Mouse (Mus musculus) retina, postnatal 1 day (tissue): ENCODE data around the gene Prrg2.

ENCODE experiments used
- DNase-seq: peaks from one replicate; pipeline ENCODE4 v3.0.0-alpha.2; 2012

The Prrg2 gene

GRCm38 (mm10) chr7:45056329-45056971 is 6.0 kb downstream of the Prrg2 start:
- no peak for DNase-seq

DNA sequence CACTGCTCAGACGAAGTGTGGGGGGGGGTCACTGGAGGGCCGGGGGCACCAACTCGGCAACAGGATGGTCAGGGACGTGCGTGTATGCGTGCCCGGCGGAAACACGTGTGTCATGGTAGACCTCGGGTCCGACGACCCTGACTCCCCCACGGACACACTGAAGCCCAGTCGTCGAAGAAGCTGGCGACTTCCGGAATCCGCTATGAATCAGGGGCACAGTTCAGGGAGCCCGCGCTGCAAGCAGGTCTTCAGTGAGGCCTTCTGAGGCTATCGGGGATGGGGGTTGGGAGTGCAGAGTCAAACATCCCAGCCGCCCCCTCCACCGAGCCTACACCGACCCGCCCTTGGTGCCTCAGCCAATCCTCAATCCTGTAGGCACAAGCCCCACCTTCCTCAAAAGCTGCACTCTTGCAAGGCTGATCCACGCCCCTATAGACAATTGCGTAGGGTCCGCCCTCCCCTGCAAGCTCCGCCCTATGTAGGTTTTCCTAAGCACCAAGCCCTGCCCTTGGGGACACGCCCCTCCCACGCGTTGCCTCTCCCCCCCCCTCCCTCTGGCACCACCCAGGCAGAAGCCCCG is 8.5 kb downstream of the Prrg2 start:
- DNase-seq = peak; percentile 98

GRCm38 (mm10) chr7:45053117-45053930 is 9.2 kb downstream of the Prrg2 start:
- DNase-seq = peak; percentile 92

DNA sequence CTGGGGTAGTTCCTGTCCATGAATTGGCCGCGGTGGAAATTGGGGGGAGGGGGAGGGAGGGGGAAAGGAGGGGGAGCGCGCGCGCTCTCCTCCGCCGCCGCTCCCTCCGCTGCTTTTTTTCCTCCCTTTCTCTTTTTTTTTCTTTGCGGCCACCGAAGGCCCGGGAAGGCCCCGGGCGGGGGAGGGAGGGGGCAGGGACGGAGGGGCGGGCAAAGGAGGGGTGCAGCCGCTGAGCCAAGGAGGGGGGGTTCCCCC is 9.7 kb downstream of the Prrg2 start, which contains the start of gene Prr12:
Prr12 (minus strand) TSS at position 20 of the 255 bp plus-strand sequence.
- DNase-seq = no peak

DNA sequence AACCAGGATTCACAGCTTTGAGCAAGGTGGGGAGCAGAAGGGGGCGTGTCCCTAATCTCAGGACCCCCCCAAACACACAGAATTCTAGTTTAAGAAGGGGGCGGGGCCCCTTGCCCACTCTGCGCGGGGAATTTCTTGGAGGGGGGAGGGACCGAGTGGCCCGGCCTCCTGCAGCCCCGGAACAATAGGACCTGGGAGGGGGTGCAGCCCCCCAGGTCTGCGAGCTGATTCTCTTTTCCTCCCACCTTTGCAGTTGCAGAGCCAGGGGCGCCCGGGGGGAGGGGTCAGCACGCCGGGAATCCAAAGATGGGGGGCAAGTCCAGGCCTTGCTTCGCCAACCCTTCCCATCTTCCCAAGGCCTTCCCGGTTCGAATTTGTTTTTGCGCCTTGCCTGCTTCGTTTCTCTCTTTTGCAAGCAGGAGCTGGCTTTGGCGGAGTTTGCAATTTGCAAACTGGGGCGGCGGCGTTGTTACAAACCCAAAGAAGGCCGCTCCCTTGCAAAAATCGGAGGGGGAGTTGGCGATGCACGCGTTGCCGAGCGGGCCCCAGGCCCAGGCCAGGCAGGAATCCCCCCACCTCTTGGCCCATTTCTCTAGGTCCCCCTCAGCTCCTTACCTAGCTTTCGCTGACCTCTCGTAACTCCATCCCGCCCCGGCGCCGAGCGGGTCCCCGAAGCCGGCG is 10.2 kb downstream of the Prrg2 start:
- peak; percentile 32 for DNase-seq

- DNase-seq = no peak
These were observed 10.9 kb downstream of the Prrg2 start for GRCm38 (mm10) chr7:45051601-45051974.

- DNase-seq = peak; percentile 96
These were observed 11.4 kb downstream of the Prrg2 start for GRCm38 (mm10) chr7:45050945-45051600.

GRCm38 (mm10) chr7:45048923-45049657 is 13.4 kb downstream of the Prrg2 start:
- no peak for DNase-seq

- DNase-seq = no peak
These were observed 14.2 kb downstream of the Prrg2 start for GRCm38 (mm10) chr7:45048001-45048890.

DNA sequence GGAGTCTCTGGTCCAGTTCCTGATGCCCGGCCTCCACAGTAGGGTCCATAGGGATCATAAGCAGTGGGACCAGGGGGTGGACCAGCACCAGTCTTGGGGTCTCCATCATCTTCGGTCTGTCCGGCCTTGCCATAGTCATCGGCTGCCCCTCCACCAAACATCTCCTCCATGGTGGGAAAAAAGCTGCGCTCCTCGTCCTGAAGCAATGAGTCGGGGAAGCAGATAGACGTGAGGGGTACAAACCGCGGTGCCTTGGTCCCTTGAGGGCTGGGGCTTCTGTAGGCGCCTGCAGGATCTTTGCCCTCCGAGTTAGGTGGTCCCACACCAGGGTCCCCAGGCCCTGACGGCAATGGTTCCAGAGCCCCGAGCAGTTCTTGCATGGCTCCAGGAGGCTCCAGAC is 15.0 kb downstream of the Prrg2 start:
- no peak for DNase-seq

GRCm38 (mm10) chr7:45046853-45047350 is 15.6 kb downstream of the Prrg2 start:
- DNase-seq = no peak

- no peak for DNase-seq
These were observed 16.7 kb downstream of the Prrg2 start for GRCm38 (mm10) chr7:45045741-45046140.

GRCm38 (mm10) chr7:45043307-45043706 is 19.2 kb downstream of the Prrg2 start:
- DNase-seq = no peak

DNA sequence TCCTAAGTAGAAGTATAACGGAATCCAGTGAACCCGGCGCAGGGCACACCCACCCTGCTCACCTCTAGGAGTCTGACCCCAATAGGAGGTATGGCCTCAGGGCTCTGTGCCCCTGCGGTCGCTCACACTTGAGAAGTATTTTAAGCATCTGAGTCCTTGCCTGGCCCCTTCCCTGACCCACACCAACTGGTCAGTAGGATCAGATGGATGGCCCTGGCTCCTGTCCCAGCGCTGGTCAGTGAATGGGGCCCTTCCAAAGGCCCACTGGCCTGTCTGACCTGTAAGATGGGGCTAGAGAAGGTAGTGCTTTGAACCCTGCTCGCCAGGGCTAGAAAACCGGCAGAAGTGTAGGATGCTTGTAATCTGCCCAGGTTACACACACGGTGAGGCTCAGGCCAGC is 21.6 kb downstream of the Prrg2 start:
- DNase-seq = no peak

DNA sequence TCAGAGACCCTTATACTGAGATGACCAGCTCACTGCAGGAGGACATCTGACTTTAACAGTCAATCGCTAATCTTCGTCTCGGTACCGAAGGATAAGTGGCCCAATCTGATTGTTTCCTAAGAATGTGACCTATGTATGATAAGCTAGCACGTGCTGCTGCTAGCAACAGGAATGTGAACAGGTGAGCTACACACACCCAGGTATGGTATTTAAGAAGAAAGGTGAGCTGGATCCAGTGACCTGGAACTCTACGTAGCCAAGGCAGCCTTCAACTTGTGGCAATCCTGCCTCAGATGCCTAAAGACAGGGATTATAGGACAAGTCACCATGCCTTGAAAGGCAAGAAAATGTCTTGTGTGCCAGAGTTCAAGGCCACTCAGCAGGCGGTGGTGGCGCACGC is 24.1 kb downstream of the Prrg2 start:
- DNase-seq = no peak

DNA sequence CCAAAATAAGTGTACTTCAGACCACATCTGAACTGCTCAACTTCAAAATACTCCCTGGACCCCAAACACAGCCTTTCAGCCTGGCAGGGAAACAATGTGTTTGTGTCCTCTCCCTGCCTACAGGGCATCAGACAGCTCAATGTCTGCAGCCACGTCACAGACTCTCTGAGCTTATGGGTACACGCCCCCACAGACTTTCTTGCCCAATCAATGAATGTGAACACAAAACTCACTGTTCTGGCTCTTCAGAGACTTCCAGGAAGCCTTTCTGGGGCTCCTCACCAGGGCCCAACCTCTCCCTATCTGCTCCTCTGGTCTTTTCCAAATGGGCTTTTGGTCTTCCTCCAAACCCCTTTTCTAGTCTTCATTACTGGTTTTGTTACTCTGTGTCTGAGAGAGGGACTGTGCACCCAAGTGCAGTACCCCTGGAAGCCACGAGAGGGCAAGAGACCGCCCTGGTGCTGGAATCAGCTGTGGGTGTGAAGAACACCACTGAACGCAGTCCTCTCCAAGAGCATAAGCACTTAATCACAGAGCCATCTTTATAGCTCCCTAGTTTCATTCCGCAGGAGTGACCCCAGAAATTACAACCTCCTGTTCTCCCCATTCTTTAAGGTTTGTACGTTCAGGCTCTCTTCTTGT is 24.6 kb downstream of the Prrg2 start:
- DNase-seq = peak; percentile 64

- DNase-seq = no peak
These were observed 25.8 kb downstream of the Prrg2 start for GRCm38 (mm10) chr7:45036702-45037101.

DNA sequence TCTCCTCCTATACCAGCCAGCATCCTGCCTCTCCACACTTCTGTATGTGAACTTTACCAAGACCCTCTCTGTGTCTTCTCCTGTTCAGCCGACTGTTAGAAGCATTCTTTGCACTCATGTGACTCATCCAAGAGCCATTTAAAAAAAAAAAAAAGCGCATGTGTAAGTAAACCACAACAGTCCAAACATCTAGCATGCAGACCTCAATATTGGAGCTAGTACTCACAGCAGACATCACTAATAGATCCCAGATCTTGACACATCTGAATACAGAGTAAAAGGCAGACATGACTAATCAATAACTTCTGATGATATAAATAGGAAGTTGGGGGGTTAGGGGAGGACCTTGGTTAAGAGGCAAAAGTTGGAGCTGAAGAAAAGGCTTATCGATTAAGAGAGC is 26.8 kb downstream of the Prrg2 start:
- peak; percentile 19 for DNase-seq

GRCm38 (mm10) chr7:45033722-45034359 is 28.6 kb downstream of the Prrg2 start:
- no peak for DNase-seq

GRCm38 (mm10) chr7:45030857-45031256 is 31.6 kb downstream of the Prrg2 start:
- no peak for DNase-seq
